Mouse (Mus musculus): ENCODE data around the gene Ugt1a9.
"Not testable (repeated sequence)": the region's sequence is repeated elsewhere in the genome, so short reads cannot be mapped to it uniquely, and the experiment has no call there.

The Ugt1a9 gene

GRCm38 (mm10) chr1:88105656-88106055 is 35.1 kb downstream of the Ugt1a9 start:
- no peak for DNase-seq (ENCODE audit: low spot score in 2 of 2)

GRCm38 (mm10) chr1:88109027-88109557 is 38.5 kb downstream of the Ugt1a9 start:
- DNase-seq (ENCODE audit: low spot score in 2 of 2) = not testable (repeated sequence)

DNA sequence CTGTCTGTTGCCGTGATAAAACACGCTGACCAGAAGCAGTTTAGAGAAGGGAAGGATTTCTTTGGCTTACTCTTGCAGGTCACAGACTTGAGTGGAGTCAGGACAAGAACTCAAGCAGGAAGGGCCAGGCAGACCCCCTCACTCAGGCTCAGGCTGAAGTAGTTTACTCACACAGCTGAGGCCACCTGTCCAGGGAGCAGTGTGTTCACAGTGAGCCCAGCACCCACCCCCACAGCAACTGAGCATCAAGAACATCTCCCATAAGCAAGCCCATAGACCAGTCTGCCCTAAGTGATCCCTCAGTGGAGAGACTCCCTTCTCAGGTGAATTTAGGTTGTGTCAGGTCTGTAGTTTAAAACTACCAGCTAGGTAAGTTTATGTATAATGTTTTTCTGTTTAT is 39.0 kb downstream of the Ugt1a9 start:
- not testable (repeated sequence) for DNase-seq (ENCODE audit: low spot score in 2 of 2)

DNA sequence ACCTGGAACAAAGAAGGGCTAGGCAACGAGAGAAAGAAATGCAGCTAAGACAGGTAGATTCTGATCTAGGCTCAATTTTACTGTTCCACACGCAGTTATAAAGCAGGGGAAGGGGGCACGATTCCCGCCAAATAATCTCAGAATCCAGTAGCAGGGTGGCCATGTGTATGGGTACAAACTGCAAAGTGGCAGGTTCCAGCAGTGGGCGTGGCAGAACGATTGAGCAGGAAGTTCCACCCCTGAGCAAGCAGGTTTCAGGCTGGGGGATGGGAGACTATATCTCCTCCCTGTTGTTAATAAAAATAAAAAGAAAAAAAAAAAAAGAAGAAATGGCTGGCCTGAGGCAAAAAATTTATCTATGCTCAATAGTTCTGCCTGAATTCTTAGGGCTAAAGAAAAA is 42.2 kb downstream of the Ugt1a9 start:
- not testable (repeated sequence) for DNase-seq (ENCODE audit: low spot score in 2 of 2)

DNA sequence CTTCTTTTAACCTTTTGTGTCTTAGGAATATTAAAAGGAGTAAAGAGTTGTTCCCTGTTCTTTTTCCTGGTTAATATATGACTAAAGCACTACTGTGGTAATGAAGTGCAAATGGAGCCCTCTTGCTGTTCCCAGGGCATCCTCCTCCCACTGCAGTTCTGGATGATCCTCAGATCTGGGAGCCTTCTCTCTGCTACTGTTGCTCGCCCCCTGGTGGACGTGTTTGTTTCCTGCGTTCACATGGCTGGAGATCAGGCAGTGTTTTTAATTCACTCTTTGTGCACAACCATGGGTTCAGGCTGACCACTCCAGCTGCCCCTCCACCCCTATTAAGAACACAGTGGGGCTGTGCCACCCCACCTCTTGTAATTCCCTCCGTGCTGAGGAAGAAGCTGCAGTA is 50.0 kb downstream of the Ugt1a9 start:
- not testable (repeated sequence) for DNase-seq (ENCODE audit: low spot score in 2 of 2)

DNA sequence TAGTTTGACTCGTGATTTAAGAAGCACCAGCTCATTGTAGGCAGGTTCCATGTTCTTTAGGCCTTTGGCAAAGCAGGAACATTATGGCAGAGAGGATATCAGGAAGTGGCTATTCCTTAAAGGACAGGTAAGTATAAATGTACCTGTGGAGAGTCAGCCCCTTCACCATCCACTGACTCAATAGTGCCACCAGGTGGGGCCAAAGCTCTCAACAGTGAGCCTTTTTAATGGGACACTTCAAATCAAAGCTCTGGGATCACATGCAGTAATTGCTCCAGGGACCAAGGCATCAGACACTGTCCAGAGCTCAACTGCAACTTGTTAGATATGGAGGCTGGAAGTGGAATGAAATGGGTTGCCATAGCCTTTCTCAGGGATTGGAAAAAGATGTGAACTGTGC is 50.9 kb downstream of the Ugt1a9 start:
- DNase-seq (ENCODE audit: low spot score in 2 of 2) = peak in 1 of 2 experiments; percentile 8

GRCm38 (mm10) chr1:88125827-88126360 is 55.3 kb downstream of the Ugt1a9 start:
- DNase-seq (ENCODE audit: low spot score in 2 of 2) = not testable (repeated sequence)

- DNase-seq (ENCODE audit: low spot score in 2 of 2) = not testable (repeated sequence)
These were observed 58.5 kb downstream of the Ugt1a9 start for GRCm38 (mm10) chr1:88129091-88129490.

- DNase-seq (ENCODE audit: low spot score in 2 of 2) = not testable (repeated sequence)
These were observed 59.6 kb downstream of the Ugt1a9 start for GRCm38 (mm10) chr1:88130223-88130622.

GRCm38 (mm10) chr1:88133908-88134456 is 63.4 kb downstream of the Ugt1a9 start:
- DNase-seq (ENCODE audit: low spot score in 2 of 2) = no peak

DNA sequence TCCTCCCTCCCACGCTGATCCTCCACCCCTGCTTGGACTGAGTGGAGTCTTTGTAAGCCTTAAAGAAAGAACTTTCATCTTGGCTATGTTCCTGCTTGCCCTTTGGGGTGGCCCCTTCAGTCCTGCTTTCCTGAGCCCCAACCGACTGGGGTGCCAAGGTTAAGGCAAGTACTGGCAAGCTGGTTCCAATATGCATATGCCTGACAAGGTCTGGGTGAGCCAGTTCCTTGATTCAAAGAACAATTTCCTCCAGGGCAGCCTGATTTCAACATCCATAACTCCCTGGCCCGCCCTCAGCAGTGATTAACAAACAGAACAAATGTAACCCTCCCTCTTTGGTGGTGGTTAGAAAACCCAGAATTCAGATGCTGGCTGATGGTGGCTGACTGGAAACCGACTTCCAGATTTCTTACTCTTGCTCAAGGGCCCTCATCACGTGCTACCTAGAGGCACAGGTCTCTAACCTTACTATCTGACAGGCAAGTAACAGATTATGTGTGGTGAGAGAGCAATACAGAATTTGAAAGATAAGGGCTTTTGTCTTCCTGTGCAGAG is 63.9 kb downstream of the Ugt1a9 start, which contains the start of gene Ugt1a6a:
TSS of gene Ugt1a6a (plus strand) at position 353 of the 555 bp plus-strand sequence.
- DNase-seq (ENCODE audit: low spot score in 2 of 2) = not testable (repeated sequence)

DNA sequence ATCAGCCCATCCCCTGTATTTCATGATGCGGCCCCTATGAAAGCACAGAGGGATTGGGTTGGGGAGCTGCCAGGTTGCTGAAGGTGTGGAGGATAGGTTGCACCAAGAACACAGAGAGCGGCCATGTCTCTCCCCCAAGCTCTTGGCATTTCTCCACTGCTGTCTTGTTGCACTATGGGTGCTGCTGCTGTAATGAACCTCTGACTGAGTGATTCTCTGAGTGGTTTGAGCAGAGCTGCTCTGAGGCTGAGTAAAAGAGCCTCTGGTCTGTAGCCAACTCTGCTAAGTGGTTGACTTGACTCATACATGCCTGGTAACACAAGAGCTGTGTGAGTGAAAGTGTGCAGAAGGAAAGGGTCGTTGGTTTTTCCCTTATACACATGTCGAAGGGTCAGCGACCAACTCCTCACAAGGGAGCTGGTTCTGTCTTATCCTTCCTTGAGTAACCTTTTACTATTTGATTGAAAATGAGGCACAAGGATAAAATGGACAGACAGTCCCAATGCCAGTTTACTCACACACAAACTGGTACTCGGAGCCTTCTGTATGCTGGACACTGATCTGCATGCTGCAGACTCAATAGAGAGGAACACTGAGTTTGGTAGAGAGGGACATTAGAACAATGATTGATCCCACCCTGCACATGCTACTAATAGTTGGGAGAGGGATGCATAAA is 64.8 kb downstream of the Ugt1a9 start:
- DNase-seq (ENCODE audit: low spot score in 2 of 2) = not testable (repeated sequence)

- no peak for DNase-seq (ENCODE audit: low spot score in 2 of 2)
These were observed 66.0 kb downstream of the Ugt1a9 start for GRCm38 (mm10) chr1:88136646-88137045.

- DNase-seq (ENCODE audit: low spot score in 2 of 2) = no peak
These were observed 66.7 kb downstream of the Ugt1a9 start for GRCm38 (mm10) chr1:88137264-88137663.

DNA sequence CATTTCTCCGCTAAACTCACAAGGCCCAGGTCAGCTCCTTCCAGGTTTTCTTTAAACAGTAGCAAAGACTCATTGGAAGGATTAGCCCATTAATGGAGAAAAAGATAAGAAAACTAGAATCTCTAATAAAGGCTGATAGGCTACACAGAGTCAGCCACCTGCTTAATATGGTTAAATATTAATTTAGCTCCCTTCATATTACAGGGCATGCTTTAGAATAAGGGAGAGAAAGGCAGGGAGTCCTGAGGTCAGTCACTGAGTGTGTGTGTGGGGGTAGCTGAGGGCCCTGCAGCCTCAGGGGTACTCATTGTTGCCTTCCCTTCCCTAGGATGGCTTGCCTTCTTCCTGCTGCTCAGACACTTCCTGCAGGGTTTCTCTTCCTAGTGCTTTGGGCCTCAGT is 67.5 kb downstream of the Ugt1a9 start:
- no peak for DNase-seq (ENCODE audit: low spot score in 2 of 2)

- DNase-seq (ENCODE audit: low spot score in 2 of 2) = not testable (repeated sequence)
These were observed 69.9 kb downstream of the Ugt1a9 start for GRCm38 (mm10) chr1:88140492-88140891.

- peak; percentile 20 to 26 for DNase-seq (ENCODE audit: low spot score in 2 of 2)
These were observed 73.5 kb downstream of the Ugt1a9 start for GRCm38 (mm10) chr1:88143966-88144675.

GRCm38 (mm10) chr1:88145278-88145677 is 74.7 kb downstream of the Ugt1a9 start:
- DNase-seq (ENCODE audit: low spot score in 2 of 2) = not testable (repeated sequence)

DNA sequence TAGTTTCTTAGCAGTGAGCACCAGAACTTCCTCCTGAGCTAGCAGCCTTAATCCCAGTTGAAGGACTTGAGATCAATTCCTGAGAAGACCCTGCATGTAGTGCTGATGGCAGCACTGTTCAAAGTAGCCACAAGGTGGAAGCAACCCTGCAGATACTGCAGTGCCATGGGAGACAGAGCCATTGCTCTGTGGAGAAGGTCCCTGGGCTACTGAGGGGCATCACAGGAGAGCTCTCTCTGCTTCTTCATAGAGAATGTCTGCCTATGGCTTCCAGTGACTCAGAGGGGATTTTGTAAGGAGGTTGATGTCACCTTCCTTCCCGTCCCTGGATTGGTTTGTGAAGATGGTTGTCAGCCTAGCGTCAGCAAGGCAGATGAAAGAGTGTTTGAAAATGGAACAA is 79.5 kb downstream of the Ugt1a9 start:
- DNase-seq (ENCODE audit: low spot score in 2 of 2) = peak in 1 of 2 experiments; percentile 4

DNA sequence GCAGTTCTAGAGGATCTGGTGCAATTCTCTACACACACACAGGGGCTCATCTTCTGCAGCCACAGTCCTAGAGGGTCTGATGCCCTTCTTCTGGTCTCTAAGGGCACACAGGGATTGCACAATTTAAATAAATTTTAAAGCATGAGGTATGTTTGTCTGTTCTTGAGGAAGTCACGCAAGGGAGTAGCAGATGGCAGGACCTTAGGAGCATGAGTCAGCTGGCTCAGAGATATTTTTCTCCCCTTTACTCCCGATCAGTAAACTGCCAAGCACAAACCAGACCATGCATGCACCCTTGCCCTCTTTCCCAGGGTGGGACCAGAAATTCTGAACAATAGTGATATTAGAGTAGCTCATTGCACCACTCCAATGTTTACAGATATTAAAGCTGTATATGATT is 87.8 kb downstream of the Ugt1a9 start:
- no peak for DNase-seq (ENCODE audit: low spot score in 2 of 2)

GRCm38 (mm10) chr1:88165711-88166110 is 95.1 kb downstream of the Ugt1a9 start, which contains the start of gene Ugt1a5:
Gene Ugt1a5 (plus strand): TSS chr1:88166012.
- no peak for DNase-seq (ENCODE audit: low spot score in 2 of 2)

GRCm38 (mm10) chr1:88172190-88172589 is 101.6 kb downstream of the Ugt1a9 start:
- DNase-seq (ENCODE audit: low spot score in 2 of 2) = not testable (repeated sequence)
